Mouse (Mus musculus) layer of hippocampus, postnatal 14 days (tissue): ENCODE measurements around the gene Astl. TPM values are rescaled to one million over a fixed set of nuclear protein-coding genes. Genes with fewer than 3 reads are reported as not detected.
A peak's percentile ranks its signal among the peaks of the same experiment; 100 is the strongest.

ENCODE experiments used
- DNase-seq, 2 experiments: peaks; one replicate each; pipeline ENCODE4 v3.0.0; 2021 to 2022; ENCODE audit warnings: low spot score in 2 of 2, mixed read lengths in 1 of 2
- total RNA-seq, 2 experiments: library from RNA; stranded (reverse); gene quantifications; 2 replicates each; pipeline ENCODE4 v1.2.3; 2021

Astl gene
- total RNA-seq, 2 experiments from 2014 or later: not detected

DNA sequence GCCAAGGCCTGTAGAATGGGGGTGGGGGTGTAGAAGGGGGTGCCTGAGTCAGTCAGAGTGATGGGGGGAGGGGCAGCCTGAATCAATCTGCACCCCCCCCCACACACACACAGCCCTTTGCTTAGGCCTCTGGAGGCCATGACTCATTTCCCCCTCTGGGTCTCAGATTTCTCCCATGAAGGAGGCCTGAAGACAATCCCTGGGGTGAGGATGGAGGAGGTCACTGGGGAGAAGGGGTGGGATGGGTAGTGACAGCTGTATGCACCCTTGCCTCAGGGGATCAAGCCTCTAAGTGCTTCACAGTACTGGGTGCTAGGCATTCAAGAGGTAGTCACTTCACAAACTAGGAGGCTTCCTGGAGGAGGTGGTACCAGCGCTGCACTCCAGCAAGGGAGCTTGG, 14.8 kb upstream of the Astl start:
- DNase-seq: no peak

DNA sequence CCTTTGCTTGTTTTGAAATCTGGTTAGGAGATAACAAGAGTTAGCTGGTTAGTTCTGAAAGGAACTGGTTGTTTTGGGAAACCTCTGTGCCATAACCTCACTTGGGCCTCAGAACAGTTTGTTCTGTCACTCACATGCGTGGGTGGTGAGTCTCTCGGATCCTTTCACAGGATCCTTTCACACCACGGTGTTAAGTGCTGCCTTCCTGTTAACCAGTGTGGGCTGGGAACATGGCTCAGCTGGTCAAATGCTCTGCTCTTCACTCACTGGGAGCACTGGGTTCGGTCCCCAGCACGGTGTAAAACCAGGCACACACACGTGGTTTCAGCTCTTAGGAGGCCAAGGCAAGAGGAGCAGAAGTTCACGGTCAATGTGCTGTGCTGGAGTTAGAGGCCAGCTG, 14.0 kb upstream of the Astl start:
- DNase-seq: no peak

DNA sequence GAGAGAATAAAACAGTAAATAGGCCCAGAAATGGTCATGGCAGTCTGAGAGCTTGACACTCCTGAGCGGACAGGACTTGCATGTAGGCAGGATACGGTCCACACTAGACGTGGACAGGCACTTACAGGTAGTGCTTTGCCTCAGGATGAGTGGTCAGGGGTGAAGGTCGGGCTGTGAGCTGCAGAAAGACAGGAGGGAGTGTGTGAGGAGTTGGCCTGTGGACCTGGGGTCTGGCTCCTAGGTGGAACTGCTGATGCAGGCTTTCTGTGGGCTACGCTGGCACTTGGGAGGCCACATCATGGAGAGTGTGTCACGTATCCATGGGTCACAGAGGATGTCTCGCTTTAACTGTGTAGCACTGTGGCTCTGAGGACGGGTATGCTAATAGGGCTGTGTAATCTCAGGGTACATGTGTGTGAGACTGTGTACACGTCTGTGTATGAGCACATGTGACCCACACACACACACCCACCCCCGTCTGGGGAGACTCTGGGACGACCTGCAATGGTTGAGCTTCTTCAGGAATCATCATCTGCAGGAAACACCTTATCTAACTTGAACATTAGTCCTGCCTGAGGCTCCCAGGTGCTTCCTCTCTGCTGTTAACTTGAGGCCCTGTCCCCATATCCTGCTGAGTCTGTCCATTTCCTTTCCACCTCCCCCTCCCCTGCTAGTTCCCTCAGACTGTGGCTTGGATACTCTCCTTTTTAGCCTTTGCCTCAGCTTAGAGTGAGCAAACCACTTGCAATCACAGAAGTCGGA, 10.2 kb upstream of the Astl start:
- no peak for DNase-seq

DNA sequence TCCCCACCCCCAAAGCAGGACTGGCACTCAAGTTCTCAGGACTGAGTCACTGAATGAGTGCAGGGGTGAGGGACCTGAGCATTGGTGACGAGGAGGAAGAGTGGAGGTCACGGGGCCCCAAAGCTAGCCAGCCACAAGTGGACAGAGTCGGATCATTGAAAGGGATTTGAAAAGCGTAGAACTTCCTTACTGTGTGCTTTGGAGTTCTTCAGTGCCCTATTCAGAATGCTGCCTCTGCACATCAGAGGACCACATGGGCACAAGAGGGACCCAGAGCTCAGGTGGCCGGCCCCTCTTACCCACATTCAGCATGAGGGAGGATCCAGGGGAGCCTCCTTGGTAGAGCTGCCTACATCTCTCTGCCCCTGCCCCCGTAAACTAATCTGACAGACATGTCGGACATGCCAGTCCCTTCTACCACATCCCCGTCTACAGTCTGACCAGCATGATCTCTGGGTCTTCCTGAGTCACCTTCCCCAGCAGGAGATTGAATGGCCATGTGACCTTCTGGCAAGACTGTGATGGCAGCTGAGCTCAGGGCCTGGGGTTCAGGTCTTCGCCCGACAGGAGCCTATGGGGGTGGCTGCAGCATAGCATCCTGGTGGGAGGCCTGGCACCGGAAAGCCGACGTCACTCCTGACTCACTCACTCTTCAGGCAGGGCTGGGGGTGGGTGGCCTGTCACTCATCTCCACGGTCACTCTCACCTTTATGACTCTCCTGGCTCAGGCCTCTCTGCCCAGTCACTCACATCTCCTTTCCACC, 5.5 kb upstream of the Astl start:
- no peak for DNase-seq

DNA sequence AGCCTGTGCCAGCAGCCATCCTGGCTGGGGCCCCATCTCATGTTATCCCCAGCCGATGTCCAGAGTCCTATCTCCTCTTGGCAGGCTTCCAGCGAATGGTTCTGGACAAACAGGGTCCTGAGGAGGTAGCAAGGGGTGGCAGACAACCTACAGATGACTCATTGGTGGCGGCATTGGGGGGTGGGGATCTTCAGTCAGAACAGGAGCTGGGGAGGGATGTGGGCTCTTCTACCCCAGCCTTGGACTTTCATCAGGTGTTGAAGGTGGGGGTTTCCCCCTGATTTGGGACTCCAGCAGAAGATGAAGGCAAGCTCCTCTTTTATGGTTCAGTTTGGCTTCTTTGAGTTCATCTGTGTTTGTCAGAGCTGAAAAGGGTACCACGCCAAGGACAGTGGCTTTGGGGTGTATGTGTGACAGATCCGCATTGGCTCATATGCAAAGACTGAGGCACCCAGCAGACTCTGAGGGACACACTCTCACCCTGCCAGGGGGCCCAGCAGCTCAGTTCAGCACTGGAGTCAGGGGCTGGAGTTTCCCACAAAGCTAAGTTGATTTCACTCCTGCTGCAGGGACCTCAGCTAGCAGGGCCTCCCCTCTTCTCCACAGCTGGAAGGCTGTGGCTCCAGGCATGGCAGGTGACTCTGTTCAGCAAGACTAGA, 4.4 kb upstream of the Astl start:
- DNase-seq: no peak

DNA sequence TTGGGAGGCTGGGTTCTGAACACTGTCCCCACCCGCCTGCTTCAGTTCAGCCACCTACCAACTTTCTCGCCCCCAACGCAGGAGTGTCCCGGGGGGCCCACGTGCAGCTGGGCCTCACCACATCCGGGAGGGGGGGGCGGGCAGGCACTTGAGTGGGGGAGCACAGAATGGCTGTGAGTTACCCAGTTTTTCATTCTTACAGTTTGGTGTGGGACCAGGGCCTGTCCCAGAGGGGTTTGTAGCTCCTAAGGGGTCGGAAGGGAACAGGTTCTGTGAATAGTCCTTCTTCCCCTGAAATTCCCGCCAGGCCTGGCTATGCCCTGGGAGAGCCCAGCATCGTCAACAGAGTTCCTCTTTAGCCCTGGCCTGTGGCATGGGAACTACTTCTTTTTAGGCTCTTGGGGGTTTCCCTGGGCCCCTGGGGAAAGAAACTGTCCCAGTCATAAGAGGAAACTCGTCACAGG, 3.3 kb upstream of the Astl start:
- DNase-seq: no peak

DNA sequence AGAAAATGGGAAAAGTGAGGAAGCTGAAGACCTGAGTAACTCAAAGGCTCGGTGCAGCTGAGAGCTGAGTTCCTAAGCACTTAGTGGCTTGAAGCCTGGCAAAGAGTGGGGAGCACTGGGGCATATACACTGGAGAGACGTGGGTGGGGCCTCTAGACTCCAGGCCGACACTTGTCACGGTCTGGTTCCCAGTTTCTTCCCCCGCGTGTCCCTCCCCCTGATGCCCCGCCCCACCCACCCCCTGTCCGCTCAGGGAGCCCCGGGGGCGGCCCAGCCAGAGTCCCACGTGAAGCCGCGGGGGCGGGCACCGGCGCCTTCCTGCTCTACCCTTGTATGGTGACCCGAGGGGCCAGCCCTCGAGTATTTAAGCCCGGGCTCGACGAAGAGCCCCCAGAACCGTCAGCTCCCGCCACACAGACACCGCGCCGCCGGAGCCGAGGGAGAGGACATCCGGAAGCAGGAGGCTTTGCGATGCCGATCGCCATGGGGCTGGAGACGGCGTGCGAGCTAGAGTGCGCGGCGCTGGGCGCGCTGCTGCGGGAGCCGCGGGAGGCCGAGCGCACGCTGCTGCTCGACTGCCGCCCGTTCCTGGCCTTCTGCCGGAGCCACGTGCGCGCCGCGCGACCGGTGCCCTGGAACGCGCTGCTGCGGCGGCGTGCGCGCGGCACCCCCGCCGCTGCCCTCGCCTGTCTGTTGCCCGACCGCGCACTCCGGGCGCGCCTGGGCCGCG, 2.5 kb upstream of the Astl start, which contains the start of gene Dusp2:
Dusp2 (plus strand) TSS at position 393 of the 730 bp plus-strand sequence.
- DNase-seq: peak; percentile 56

DNA sequence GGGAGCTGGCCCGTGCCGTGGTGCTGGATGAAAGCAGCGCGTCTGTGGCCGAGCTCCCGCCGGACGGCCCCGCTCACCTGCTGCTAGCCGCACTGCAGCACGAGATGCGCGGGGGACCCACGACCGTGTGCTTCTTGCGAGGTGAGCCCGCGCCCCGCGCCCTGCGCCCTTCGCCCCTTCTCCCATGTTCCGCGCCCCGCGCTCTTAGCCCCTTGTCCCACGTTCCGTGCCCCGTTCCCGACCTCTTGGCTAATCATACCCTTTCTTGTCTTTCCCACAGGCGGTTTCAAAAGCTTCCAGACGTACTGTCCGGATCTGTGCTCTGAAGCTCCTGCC, 2.0 kb upstream of the Astl start:
- no peak for DNase-seq

DNA sequence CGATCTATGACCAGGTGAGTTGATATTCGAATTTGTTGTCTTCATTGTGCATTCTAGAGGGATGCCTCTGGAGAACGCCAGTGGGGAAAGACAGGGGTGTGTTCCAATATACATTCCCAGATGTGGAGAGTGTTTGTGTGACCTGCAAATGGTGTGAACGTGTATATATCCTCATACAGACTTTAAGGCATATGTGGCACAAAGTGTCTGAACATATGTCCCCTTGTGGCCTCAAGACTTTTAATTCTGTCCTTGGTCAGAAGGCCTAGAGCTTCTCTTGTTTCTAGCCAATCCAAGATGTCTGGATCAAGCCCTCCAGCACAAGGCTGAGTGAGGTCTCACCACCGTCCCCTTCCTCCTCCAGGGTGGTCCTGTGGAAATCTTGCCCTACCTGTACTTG, 1.6 kb upstream of the Astl start:
- no peak for DNase-seq

DNA sequence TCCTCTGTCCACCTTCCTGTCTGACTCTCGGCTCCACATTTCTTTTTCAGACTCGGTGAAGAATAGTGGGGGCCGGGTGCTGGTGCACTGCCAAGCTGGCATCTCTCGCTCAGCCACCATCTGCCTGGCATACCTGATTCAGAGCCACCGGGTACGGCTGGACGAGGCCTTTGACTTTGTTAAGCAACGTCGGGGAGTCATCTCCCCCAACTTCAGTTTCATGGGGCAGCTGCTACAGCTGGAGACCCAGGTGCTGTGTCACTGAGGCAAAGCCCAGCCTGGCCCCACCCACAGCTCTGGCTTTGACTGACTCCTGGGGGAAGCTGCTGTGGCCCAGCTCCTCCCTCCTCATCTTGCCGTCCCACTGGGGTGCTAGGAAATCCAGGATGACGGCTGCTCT, 908 bp upstream of the Astl start:
- no peak for DNase-seq

DNA sequence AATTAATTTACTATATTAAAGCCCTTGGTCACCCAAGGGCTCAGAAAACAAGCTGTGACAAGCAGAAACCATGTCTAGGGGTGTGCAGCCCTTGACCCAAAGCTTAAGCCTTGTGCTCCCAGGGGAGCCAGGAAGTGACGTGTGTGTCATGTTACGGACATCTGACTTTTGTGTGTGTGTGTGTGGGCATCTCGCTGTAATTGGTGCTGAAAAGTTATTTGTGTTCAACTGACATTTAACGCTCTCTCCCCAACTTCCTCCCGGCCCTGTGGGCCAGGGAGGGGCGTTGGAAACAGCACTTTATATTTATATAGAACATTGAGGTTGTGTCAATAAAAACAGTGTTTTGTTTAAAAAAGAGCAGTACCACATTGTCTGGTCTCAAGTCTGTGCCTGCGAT, 427 bp upstream of the Astl start:
- no peak for DNase-seq

DNA sequence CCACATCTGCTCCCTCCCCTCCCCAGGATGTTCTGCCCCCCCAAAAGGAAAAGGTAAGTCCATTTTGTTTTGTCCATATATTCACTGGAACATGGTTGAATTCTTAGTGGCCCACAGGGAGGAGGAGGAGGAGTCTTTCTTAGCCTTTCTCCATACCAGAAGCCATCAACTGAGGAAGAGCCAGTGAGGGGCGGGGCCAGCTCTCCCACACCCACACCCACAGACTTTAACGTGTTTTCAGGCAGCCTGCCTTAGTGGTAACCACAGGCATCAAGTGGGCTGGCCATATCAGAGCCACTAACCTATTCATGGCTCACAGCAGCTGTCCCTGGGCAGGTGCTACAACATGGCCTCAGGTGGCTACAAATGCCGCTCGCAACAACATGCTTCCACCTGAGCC, 394 bp downstream of the Astl start:
- DNase-seq: no peak

DNA sequence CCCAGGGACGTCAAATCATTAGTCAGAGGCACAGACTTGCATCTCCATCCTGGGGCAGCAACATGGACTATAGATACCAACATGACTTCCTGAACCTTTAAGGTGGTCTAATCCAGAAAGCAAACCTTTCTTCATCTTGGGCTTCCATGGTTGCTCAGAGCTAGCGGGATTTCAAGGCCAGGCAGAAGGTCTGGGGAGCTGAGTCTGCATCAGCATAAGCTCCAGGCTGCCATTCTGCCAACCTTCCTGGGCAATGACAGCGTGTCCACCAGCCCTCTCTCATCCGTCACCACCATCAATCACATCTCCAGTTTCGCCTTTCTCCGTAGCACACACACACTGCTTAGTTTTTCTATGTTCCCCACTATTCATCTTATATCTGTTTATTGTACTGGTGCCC, 823 bp downstream of the Astl start:
- DNase-seq: no peak

DNA sequence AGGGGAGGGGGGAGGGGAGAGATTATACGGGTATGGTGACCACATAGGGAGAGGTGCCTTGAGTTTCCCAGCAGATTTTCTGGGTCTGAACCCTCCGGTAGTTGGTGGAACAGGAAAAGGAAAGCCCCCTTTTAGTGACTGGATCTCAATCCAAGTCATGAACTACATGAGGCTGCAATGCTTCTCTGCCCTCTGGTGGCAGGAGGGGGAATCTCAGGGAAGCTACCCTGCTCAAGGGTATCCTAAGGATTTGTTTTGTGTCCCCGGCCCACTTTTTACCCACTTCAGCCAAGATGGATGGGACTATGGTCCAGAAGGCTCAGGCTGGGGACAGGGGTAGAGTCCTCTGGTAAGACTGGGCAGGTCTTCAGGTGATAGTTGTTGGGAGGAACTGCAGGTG, 2.7 kb downstream of the Astl start:
- peak in 1 of 2 experiments; percentile 47 for DNase-seq

DNA sequence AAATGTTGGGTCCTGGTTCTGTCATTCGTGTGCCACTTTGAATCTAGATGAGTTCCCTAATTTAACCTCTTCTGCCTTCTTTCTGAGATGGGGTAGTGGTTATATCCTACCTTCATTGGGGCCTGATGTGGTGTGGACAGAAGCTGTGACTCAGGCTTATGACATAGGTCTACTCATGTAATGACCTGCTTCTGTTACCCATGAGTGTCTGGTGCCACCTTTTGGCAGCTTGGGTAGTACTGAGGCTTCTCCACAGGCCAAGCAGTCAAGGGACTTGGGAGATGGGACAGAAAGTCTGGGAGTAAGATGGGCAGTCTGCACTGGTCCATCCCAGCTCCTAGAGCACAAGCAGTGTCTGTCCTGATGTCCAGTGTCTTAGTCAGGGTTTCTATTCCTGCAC, 7.9 kb downstream of the Astl start:
- no peak for DNase-seq

DNA sequence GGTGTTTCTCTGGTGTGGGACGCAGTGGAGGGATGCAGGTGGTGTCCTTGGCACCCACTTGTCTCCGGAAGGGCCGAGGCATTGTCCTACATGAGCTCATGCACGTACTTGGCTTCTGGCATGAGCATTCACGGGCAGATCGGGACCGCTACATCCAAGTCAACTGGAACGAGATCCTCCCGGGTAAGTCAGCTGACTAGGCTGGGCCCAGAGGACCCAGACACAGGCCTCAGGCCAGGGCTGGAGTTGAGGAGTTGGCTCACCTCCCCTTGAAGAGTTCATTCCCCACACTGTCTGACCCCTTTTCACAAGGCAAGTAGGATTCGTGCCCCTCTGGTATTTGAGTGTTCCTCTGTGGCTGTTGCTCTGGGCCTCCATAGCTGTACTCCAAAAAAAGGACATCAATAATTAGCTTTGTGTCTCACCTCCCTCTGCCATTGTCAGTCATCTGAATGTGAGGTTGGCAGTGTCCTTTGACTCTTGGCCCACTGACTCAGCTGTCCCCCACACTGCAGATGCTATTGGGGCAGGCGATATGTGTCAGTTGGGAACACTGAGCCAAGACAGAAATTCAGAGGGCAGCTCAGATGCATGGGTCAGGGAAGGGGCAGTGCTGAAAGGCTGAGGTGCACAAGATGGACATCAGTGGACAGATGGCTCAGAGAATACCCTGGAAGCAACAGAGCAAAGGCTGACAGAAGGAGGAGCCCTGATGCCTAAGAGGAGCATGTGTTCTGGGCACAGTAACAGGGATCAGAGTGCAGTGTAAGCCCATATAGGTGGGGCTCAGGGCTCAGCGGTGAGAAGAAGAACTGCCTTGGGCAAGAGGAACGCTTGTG, 8.9 kb downstream of the Astl start:
- no peak for DNase-seq

DNA sequence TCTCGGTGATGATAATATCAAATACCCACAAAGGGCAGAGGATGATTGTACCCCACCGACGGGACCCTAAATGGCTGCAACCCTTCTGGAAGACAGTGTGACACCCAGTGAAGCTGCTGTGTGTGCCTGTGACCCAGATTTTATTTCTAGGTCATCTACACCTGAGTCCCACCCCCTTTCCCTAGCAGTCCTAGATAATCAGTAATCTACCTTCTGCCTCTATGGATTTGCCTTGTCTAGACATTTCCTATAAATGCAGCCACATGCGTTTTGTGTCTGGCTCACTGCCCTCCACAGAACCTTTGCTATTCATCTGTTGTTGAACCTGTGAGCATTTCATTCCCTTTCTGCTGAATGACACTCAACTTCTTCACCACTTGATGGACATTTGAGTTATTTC, 15.4 kb downstream of the Astl start:
- DNase-seq: no peak

DNA sequence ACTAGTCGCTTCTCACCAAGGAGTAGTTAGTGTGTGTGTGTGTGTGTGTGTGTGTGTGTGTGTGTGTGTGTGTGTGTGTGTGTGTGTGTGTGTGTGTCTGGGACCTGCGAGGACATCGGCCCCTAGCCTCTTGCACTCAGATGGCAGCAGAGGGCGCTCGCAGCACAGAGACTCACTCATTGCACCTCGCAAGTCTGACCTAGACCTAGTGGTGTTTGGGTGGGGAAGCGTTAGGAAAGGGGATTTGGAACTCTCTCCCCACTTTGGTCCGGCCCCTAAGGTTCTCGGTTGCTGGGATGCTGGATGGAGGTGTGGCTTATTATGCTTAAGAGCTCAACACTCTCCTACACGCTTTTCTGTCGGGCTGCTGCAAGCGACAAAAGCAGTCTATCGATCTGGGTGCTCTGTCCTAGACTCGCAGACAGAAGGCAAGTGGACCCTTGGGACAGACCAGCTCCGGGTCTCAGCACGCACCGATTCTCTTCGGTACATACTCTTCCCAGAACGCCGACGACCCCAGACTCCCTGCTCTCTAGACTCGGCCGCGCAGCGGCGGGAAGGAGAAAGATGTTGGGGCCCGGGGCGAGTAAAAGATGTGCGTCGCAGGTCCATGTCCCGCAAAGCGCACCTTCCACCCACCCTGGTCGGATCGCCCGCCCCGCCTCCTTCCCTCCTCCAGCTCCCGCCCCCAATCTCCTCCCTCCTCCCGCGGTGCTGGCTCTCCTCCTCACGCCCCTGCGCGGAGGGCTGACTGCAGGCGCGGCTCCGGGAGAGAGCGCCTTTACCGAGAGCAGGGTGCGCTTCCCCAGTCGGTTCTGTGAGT, 24.2 kb downstream of the Astl start, which contains the start of gene Adra2b:
Adra2b (plus strand) TSS at position 750 of the 823 bp plus-strand sequence.
- DNase-seq: peak; percentile 81 to 89

DNA sequence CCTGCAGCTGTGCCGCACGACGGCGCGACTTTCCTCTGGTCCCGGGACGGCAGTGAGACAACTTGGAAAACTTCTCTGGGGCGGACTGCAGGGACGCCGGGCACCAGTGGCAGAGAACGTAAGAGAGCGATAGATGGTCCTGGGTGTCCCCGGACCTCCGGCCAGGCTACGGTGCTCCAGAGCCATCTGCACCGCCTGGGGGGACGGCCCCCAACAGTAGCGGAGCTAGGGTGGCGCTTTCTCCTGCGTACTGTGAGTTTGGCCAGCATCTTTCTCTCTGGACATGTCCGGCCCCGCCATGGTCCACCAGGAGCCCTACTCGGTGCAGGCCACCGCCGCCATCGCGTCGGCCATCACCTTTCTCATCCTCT, 24.8 kb downstream of the Astl start:
- DNase-seq: no peak

DNA sequence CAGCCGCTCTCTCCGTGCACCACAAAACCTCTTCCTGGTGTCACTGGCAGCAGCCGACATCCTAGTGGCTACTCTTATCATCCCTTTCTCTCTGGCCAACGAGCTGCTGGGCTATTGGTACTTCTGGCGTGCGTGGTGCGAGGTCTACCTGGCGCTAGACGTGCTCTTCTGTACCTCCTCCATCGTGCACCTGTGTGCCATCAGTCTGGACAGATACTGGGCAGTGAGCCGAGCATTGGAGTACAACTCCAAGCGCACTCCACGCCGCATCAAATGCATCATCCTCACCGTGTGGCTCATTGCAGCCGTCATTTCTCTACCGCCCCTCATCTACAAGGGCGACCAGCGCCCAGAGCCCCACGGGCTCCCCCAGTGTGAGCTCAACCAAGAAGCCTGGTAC, 25.3 kb downstream of the Astl start:
- no peak for DNase-seq
